Mouse (Mus musculus) cortical plate, adult 2 months (tissue): ENCODE data around the gene Drd3.
A peak's percentile ranks its signal among the peaks of the same experiment; 100 is the strongest.

ENCODE experiments used
- CTCF ChIP-seq: fragments of 200-500 bp; IDR thresholded peaks from 2 replicates; pipeline ENCODE4 v1.5.1; 2011; ENCODE audit warnings: mild to moderate bottlenecking, control low read depth, low read length; ENCODE audit not compliant: insufficient read depth; ENCODE audit errors: extremely low read depth
- POLR2A ChIP-seq: fragments of 200-500 bp; IDR thresholded peaks from 2 replicates; pipeline ENCODE4 v1.6.1; 2011; ENCODE audit warnings: mild to moderate bottlenecking, low read length, control low read depth; ENCODE audit not compliant: insufficient read depth; ENCODE audit errors: extremely low read depth

GRCm38 (mm10) chr16:43752900-43753299, 926 bp upstream of the Drd3 start:
- TF ChIP-seq CTCF (peak; percentile 11; the same call in 1 of the 2 replicates), POLR2A (no peak)
